Mouse (Mus musculus) ES-E14 (cell line): ENCODE measurements around the gene Map3k5. TPM values are rescaled to one million over a fixed set of nuclear protein-coding genes. Genes with fewer than 3 reads are reported as not detected.
A peak's percentile ranks its signal among the peaks of the same experiment; 100 is the strongest.

Experiments used
- DNase-seq: peaks from one replicate; pipeline ENCODE4 v3.0.0-alpha.2; 2013; ENCODE audit warnings: low read depth, low spot score
- H3K27ac ChIP-seq: 2 replicates; pipeline ENCODE4 v1.5.1; 2012; ENCODE audit warnings: low read depth, mild to moderate bottlenecking, low read length, moderate library complexity, mixed read lengths; ENCODE audit not compliant: poor library complexity, insufficient read depth, severe bottlenecking
- H3K36me3 ChIP-seq: 2 replicates; pipeline ENCODE4 v1.6.1; 2012; ENCODE audit warnings: mild to moderate bottlenecking, low read length, moderate library complexity, mixed read lengths; ENCODE audit not compliant: control insufficient read depth, poor library complexity, insufficient read depth, severe bottlenecking
- H3K4me1 ChIP-seq, 2 experiments: fragments of 150-350 bp in 1 of 2; sonication (generic) in 1 of 2; 2 replicates each; pipeline ENCODE4 v1.6.1; 2012; ENCODE audit warnings: low read length in 2 of 2, mild to moderate bottlenecking in 1 of 2, mixed read lengths in 1 of 2; ENCODE audit not compliant: control insufficient read depth in 2 of 2, insufficient read depth in 2 of 2, poor library complexity in 1 of 2
- H3K4me3 ChIP-seq, 2 experiments: fragments of 150-350 bp in 1 of 2; sonication (generic) in 1 of 2; 2 replicates each; pipeline ENCODE4 v1.5.1; 2012; ENCODE audit warnings: low read length in 2 of 2, low read depth in 1 of 2, mild to moderate bottlenecking in 1 of 2, mixed read lengths in 1 of 2; ENCODE audit not compliant: insufficient read depth in 1 of 2, poor library complexity in 1 of 2, severe bottlenecking in 1 of 2
- H3K9ac ChIP-seq: 2 replicates; pipeline ENCODE4 v1.6.1; 2012; ENCODE audit warnings: low read depth, mild to moderate bottlenecking, low read length, mixed read lengths; ENCODE audit not compliant: poor library complexity, insufficient read depth, severe bottlenecking
- H3K9me3 ChIP-seq: fragments of 150-350 bp; sonication (generic); 2 replicates; pipeline ENCODE4 v1.6.1; 2012; ENCODE audit warnings: low read depth, mild to moderate bottlenecking, low read length; ENCODE audit not compliant: control insufficient read depth, insufficient read depth
- CHD2 ChIP-seq: IDR thresholded peaks from 2 replicates; pipeline ENCODE4 v1.6.1; 2014; ENCODE audit warnings: mild to moderate bottlenecking, low read depth, low read length, inconsistent platforms
- HCFC1 ChIP-seq: IDR thresholded peaks from 2 replicates; pipeline ENCODE4 v1.6.1; 2012; ENCODE audit warnings: low read length, inconsistent platforms, borderline replicate concordance; ENCODE audit not compliant: insufficient read depth
- MAFK ChIP-seq: IDR thresholded peaks from 2 replicates; pipeline ENCODE4 v1.6.1; 2014; ENCODE audit warnings: mild to moderate bottlenecking, low read depth, low read length, inconsistent platforms; ENCODE audit not compliant: insufficient read depth
- ZC3H11A ChIP-seq: IDR thresholded peaks from 2 replicates; pipeline ENCODE4 v1.6.1; 2012; ENCODE audit warnings: low read depth, mild to moderate bottlenecking, inconsistent platforms, low read length, borderline replicate concordance
- ZNF384 ChIP-seq: IDR thresholded peaks from 2 replicates; pipeline ENCODE4 v1.6.1; 2012; ENCODE audit warnings: low read depth, low read length, inconsistent platforms
- in situ Hi-C, 2 experiments: fragments of 600-800 bp; cut with MboI; formaldehyde crosslinking; loops; one replicate each; pipeline ENCODE4 v1.15.1; 2025; ENCODE audit warnings: low sequenced_read_pairs in 2 of 2, inconsistent platforms in 1 of 2; ENCODE audit not compliant: unreplicated experiment in 2 of 2
- total RNA-seq: library from RNA; depleted of rRNA; stranded (reverse); fragments of 300-350 nt; gene quantifications from 2 replicates; pipeline ENCODE4 v1.2.3, GENCODE M21; 2012

The Map3k5 gene
- total RNA-seq, 1 experiment: 4.7 TPM

DNA sequence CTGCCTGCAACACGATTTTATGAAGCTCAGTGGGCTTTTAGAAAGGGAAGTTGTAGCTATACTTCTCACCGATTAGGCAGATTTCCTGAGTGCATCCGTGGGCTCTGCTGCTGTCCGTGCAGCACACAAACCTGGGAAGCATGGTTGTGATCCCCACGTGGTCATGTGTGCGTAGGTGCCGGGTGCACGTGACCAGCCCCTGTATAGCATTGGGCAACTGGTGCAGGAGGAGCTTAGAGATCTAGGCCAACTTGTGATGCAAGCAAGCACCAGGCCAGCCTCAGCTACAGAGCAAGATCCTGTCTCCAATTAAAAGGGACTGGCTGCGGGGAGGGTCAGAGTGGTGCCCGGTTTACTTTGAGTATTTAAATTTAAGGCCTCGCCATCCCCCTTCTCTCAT lies 232.5 kb downstream of the Map3k5 start:
- no peak overlapping the region; the same call in 1 of the 2 replicates for H3K9ac ChIP-seq
- no peak overlapping the region for H3K4me3 ChIP-seq
- in situ Hi-C loops: no loop called here
- no peak for DNase-seq
- TF ChIP-seq HCFC1 (no peak), MAFK (no peak), ZNF384 (no peak), ZC3H11A (no peak), CHD2 (no peak)
- H3K4me1 ChIP-seq: peaks cover 3 to 17% of the 10 kb centered on the region in 2 experiments; a peak in 3 of 4 replicates
- H3K36me3 ChIP-seq: no peaks in the 10 kb centered on the region
- no peak overlapping the region; the same call in 1 of the 2 replicates for H3K27ac ChIP-seq
- no peaks in the 10 kb centered on the region for H3K9me3 ChIP-seq

DNA sequence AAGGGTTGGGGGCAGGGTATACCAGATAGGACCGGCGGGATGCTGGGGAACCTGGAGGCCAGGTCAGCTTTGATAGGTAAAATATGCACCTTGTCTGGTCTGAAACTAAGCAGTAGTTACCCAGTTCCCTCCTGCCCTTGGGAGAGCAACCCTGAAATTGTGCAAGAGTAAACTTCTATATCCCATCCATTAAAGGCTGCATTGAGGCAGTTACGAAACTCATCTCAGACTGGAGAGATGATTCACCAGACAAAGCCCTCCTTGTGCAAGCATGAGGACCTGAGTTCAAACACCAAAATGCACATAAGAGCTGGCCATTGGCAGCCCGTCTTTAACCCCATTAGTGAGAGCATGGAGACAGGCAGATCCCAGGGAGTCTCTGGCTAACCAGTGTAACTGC lies 233.2 kb downstream of the Map3k5 start:
- Histone ChIP-seq H3K9me3 (no peaks in the 10 kb centered on the region), H3K4me3 (no peak overlapping the region), H3K36me3 (no peaks in the 10 kb centered on the region), H3K27ac (no peak overlapping the region; the same call in 1 of the 2 replicates), H3K4me1 (peaks cover 3 to 17% of the 10 kb centered on the region in 2 experiments; a peak in 3 of 4 replicates), H3K9ac (no peak overlapping the region)
- in situ Hi-C loops: no loop called here
- TF ChIP-seq ZNF384: no peak
- TF ChIP-seq MAFK: no peak
- no peak for TF ChIP-seq HCFC1
- TF ChIP-seq CHD2: no peak
- no peak for TF ChIP-seq ZC3H11A
- no peak for DNase-seq

DNA sequence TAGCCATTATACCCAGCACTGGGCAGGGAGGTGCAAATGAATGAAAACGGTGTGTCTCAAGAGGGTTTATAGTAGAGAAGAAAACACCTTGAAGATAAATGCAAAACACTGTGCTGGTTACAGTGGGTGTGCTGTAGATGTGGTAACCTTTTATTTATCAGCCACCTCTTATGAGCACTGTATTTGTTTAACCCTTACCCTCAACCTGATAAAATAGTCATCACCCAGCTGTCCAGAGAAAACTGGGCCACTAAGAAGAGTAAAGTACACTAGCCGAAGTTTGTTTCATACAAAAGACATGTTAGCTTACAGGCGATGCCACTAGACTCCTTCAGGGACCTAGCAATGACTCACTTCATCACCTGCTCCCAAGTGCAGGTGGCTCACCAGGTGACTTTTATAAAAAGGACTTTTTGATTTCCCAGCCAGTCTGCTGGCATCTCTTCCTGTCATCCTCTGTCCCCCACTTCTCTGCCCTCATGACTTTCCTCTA lies 235.0 kb downstream of the Map3k5 start:
- Histone ChIP-seq H3K9ac (no peak overlapping the region), H3K27ac (no peak overlapping the region), H3K9me3 (no peaks in the 10 kb centered on the region), H3K4me3 (no peak overlapping the region), H3K4me1 (peaks cover 3 to 17% of the 10 kb centered on the region in 2 experiments; a peak in 3 of 4 replicates), H3K36me3 (no peaks in the 10 kb centered on the region; the same call in 1 of the 2 replicates)
- in situ Hi-C loops: no loop called here
- TF ChIP-seq HCFC1: no peak
- no peak for TF ChIP-seq ZNF384
- no peak for TF ChIP-seq ZC3H11A
- TF ChIP-seq MAFK: no peak
- TF ChIP-seq CHD2: no peak
- no peak for DNase-seq

DNA sequence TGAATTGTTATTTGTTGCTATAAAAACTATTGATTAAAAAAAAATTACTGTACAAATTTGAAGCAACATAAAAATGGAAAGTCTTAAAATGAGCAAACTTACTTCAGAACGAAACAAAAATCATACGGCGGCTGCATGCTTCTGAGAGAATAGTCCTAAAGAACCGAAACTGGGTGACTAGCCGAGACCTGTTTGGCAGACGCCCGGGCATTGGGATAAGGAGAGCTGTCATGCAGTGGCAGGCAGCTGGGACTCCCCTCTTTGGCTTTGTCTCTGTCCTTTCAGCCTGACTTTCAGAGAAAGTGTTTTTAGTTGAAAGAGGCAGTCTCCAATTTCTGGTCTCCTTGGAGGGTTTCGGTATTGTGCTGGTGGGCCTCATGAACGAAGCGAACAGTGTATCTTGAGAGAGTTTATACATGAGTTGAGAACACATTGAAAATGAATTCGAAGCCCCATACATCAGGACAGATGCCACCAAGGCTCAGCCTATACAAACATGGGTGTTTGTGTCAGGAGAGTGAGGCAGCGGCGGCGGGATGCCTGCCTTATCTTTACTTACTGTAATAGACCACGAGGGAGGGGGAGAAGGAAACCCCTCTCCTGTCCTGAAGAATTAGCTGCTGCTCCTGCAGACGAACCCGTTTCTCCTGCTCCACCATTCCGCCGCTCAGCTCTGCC lies 235.8 kb downstream of the Map3k5 start:
- no peak for TF ChIP-seq ZC3H11A
- TF ChIP-seq CHD2: no peak
- no peak for TF ChIP-seq MAFK
- TF ChIP-seq HCFC1: no peak
- no peak for TF ChIP-seq ZNF384
- Histone ChIP-seq H3K9me3 (no peaks in the 10 kb centered on the region), H3K36me3 (no peaks in the 10 kb centered on the region; the same call in 1 of the 2 replicates), H3K27ac (no peak overlapping the region), H3K9ac (peak overlapping the region; percentile 41; the same call in 1 of the 2 replicates), H3K4me1 (peaks cover 3 to 17% of the 10 kb centered on the region in 2 experiments; a peak in 3 of 4 replicates), H3K4me3 (peak overlapping the region in 1 of 2 experiments; percentile 31; a peak in 1 of 4 replicates)
- in situ Hi-C loops: no loop called here
- DNase-seq: no peak
